In the genomic region with DNA sequence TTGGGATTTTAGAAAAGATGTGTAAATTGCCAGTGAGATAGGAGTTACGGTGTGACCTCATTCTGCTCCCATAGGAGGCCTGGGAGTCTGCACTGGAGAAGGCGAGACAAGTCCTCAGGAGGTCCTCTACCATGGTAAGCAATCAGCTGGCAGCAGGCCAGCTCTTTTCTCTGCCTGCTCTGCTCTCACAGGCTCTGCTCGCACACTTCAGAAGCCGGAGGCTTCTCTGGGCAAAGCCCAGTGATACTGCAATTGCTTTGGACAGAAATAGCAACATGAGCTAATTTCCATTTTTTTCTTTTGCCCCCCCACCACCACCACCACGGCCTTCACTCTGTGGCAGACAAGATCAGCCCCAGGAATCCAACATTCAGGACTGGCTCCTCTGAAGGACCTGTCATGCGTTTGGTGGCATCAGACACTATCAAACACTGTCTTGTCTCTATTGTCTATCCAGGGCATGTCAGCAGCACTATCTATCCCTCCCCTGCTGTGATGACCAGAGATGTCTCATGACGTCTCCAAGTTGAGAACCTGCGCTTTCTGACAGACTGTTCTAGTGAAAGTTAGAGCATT, we compare ENCODE assay signal across 9 mouse cellular contexts.
A peak's percentile ranks its signal among the peaks of the same experiment; 100 is the strongest.
DNase-seq lines count a peak whose midpoint lies in the region; ATAC-seq lines count a peak whose summit lies in the region.
"Had no signal": no experiment of that assay in that cellular context is flagged by ENCODE, and none has a peak within 500 bp of the region (broad histone marks: within the 10 kb centered on the region; RNA-seq: fewer than 3 reads in every experiment).

No protein-coding gene starts in this region.

- no peak overlapping the region for H3K27ac ChIP-seq in embryonic facial prominence, embryonic 11.5 days (replicated peaks; ENCODE audit: low read depth, low read length)
- H3K27ac ChIP-seq in embryonic facial prominence, embryonic 10.5 days (replicated peaks) = no peak overlapping the region
- H3K27ac ChIP-seq in forebrain, embryonic 15.5 days (replicated peaks) = peak overlapping the region; percentile 60; the same call in 1 of the 2 replicates
- no peak overlapping the region for H3K27ac ChIP-seq in intestine, embryonic 15.5 days
- H3K27ac ChIP-seq: limb, embryonic 15.5 days had no signal

- DNase-seq in embryonic facial prominence, embryonic 11.5 days (ENCODE audit: low spot score) = no peak
- no peak for DNase-seq in embryonic facial prominence, embryonic 10.5 days (ENCODE audit: low spot score)
- DNase-seq in adrenal gland, postnatal 25 days = peak; percentile 18
- peak; percentile 33 for DNase-seq in mesoderm, embryonic 11.5 days (ENCODE audit: low read depth, low spot score)
- no peak for DNase-seq in layer of hippocampus, adult 8-10 months (ENCODE audit: low spot score in 2 of 2)
- no peak for DNase-seq in layer of hippocampus, adult 18-20 months (ENCODE audit: low spot score in 2 of 2)

- H3K4me3 ChIP-seq in embryonic facial prominence, embryonic 11.5 days (ENCODE audit: low read depth, low read length) = no peak overlapping the region
- no peak overlapping the region for H3K4me3 ChIP-seq in embryonic facial prominence, embryonic 10.5 days
- no peak overlapping the region for H3K4me3 ChIP-seq in forebrain, embryonic 15.5 days
- no peak overlapping the region for H3K4me3 ChIP-seq in intestine, embryonic 15.5 days (replicated peaks)
- H3K4me3 ChIP-seq: limb, embryonic 15.5 days had no signal

- no peak overlapping the region for H3K4me2 ChIP-seq in embryonic facial prominence, embryonic 11.5 days (ENCODE audit: low read depth, low read length)
- H3K4me2 ChIP-seq in forebrain, embryonic 15.5 days (replicated peaks) = no peak overlapping the region
- no peak overlapping the region for H3K4me2 ChIP-seq in intestine, embryonic 15.5 days (replicated peaks)
- H3K4me2 ChIP-seq: limb, embryonic 15.5 days had no signal

- no peak overlapping the region for H3K9ac ChIP-seq in embryonic facial prominence, embryonic 11.5 days (replicated peaks; ENCODE audit: low read length)
- H3K9ac ChIP-seq in forebrain, embryonic 15.5 days (replicated peaks) = no peak overlapping the region
- H3K9ac ChIP-seq in intestine, embryonic 15.5 days = no peak overlapping the region
- H3K9ac ChIP-seq: limb, embryonic 15.5 days had no signal

- ATAC-seq in embryonic facial prominence, embryonic 11.5 days (replicated peaks; ENCODE audit: insufficient number of reproducible peaks, low FRiP score, low TSS enrichment, low read depth) = 0 out of 2 replicates have a peak, but pooled peaks have one; percentile 48
- peak; percentile 86 for ATAC-seq in forebrain, embryonic 15.5 days (replicated peaks)
- peak; percentile 81 for ATAC-seq in intestine, embryonic 15.5 days

- H3K9me3 ChIP-seq in embryonic facial prominence, embryonic 11.5 days (replicated peaks; ENCODE audit: control insufficient read depth, low read length) = no peaks in the 10 kb centered on the region
- H3K9me3 ChIP-seq in embryonic facial prominence, embryonic 10.5 days = no peaks in the 10 kb centered on the region
- H3K9me3 ChIP-seq in forebrain, embryonic 15.5 days = no peaks in the 10 kb centered on the region
- H3K9me3 ChIP-seq in intestine, embryonic 15.5 days = no peaks in the 10 kb centered on the region
- H3K9me3 ChIP-seq: limb, embryonic 15.5 days had no signal

- no peaks in the 10 kb centered on the region for H3K27me3 ChIP-seq in embryonic facial prominence, embryonic 11.5 days (ENCODE audit: control insufficient read depth, insufficient read depth, low read length)
- no peaks in the 10 kb centered on the region for H3K27me3 ChIP-seq in embryonic facial prominence, embryonic 10.5 days (replicated peaks; ENCODE audit: low read depth, poor library complexity, severe bottlenecking)
- H3K27me3 ChIP-seq in forebrain, embryonic 15.5 days = no peaks in the 10 kb centered on the region
- no peaks in the 10 kb centered on the region for H3K27me3 ChIP-seq in intestine, embryonic 15.5 days (replicated peaks)
- H3K27me3 ChIP-seq: limb, embryonic 15.5 days had no signal

- H3K4me1 ChIP-seq in embryonic facial prominence, embryonic 11.5 days (ENCODE audit: control insufficient read depth, insufficient read depth, low read length) = no peaks in the 10 kb centered on the region
- no peaks in the 10 kb centered on the region for H3K4me1 ChIP-seq in embryonic facial prominence, embryonic 10.5 days
- H3K4me1 ChIP-seq in forebrain, embryonic 15.5 days = peaks cover 20% of the 10 kb centered on the region
- no peaks in the 10 kb centered on the region for H3K4me1 ChIP-seq in intestine, embryonic 15.5 days (replicated peaks)
- H3K4me1 ChIP-seq: limb, embryonic 15.5 days had no signal

- WGBS in embryonic facial prominence, embryonic 11.5 days = 71% methylated on average over 8 of the region's 8 CpGs
- WGBS in embryonic facial prominence, embryonic 10.5 days = 76% methylated on average over 8 of the region's 8 CpGs
- 40% methylated on average over 8 of the region's 8 CpGs for WGBS in forebrain, embryonic 15.5 days
- WGBS in intestine, embryonic 15.5 days = 41% methylated on average over 8 of the region's 8 CpGs

- H3K36me3 ChIP-seq in embryonic facial prominence, embryonic 11.5 days (replicated peaks; ENCODE audit: control insufficient read depth, insufficient read depth, low read depth, low read length) = no peaks in the 10 kb centered on the region
- no peaks in the 10 kb centered on the region for H3K36me3 ChIP-seq in embryonic facial prominence, embryonic 10.5 days (replicated peaks)
- H3K36me3 ChIP-seq in forebrain, embryonic 15.5 days = no peaks in the 10 kb centered on the region
- H3K36me3 ChIP-seq in intestine, embryonic 15.5 days = no peaks in the 10 kb centered on the region
- H3K36me3 ChIP-seq: limb, embryonic 15.5 days had no signal

Comparison
In these comparisons a context has a peak if more than half of its experiments do, and no peak if none do; other contexts are left out.
1. DNase-seq: peak in adrenal gland, postnatal 25 days (single experiment) and mesoderm, embryonic 11.5 days (single experiment); none in embryonic facial prominence, embryonic 11.5 days (single experiment), embryonic facial prominence, embryonic 10.5 days (single experiment), layer of hippocampus, adult 8-10 months (0 of 2) and layer of hippocampus, adult 18-20 months (0 of 2).
2. Peak in every context shown above with its lines, with median percentiles within 50 percentile points of each other: ATAC-seq.